Mouse (Mus musculus) liver, postnatal 0 days (tissue): Measurements from ENCODE around the gene Ctsc. TPM values are rescaled to one million over a fixed set of nuclear protein-coding genes. Genes with fewer than 3 reads are reported as not detected.

Source experiments
- ATAC-seq: fragments of 200-750 bp; cut with Nextera tagmentation; 2 replicates; pipeline ENCODE4 v1.8.0; 2017; ENCODE audit warnings: mild to moderate bottlenecking, moderate library complexity
- DNase-seq: peaks from one replicate; pipeline ENCODE4 v3.0.0-alpha.2; 2016
- H3K27ac ChIP-seq: fragments of 300-500 bp; sonication (generic); 2 replicates; pipeline ENCODE4 v1.5.1; 2014; ENCODE audit warnings: antibody characterized with exemption, moderate library complexity, mild to moderate bottlenecking, low read depth
- H3K27me3 ChIP-seq: fragments of 300-500 bp; sonication (generic); 2 replicates; pipeline ENCODE4 v1.6.1; 2014; ENCODE audit warnings: low read length, control low read depth, mixed read lengths; ENCODE audit not compliant: insufficient read depth
- H3K36me3 ChIP-seq: fragments of 300-500 bp; sonication (generic); replicated peaks from 2 replicates; pipeline ENCODE4 v1.6.1; 2014; ENCODE audit warnings: mild to moderate bottlenecking, control low read depth, low read length, moderate library complexity, mixed read lengths; ENCODE audit not compliant: insufficient read depth
- H3K4me1 ChIP-seq: fragments of 300-500 bp; sonication (generic); 2 replicates; pipeline ENCODE4 v1.6.1; 2014; ENCODE audit warnings: antibody characterized with exemption, mild to moderate bottlenecking, control low read depth; ENCODE audit not compliant: insufficient read depth
- H3K4me2 ChIP-seq: fragments of 300-500 bp; sonication (generic); 2 replicates; pipeline ENCODE4 v1.6.1; 2014; ENCODE audit warnings: low read depth, mild to moderate bottlenecking, low read length, moderate library complexity, mixed read lengths
- H3K4me3 ChIP-seq: fragments of 300-500 bp; sonication (generic); 2 replicates; pipeline ENCODE4 v1.5.1; 2014; ENCODE audit warnings: low read depth, low read length
- H3K9ac ChIP-seq: fragments of 300-500 bp; sonication (generic); replicated peaks from 2 replicates; pipeline ENCODE4 v1.6.1; 2014; ENCODE audit warnings: mild to moderate bottlenecking, moderate library complexity
- H3K9me3 ChIP-seq: fragments of 300-500 bp; sonication (generic); 2 replicates; pipeline ENCODE4 v1.6.1; 2016; ENCODE audit warnings: mild to moderate bottlenecking, control low read depth, low read length, mixed read lengths
- CTCF ChIP-seq: sonication (generic); IDR thresholded peaks from 2 replicates; pipeline ENCODE4 v1.5.1; 2016; ENCODE audit warnings: antibody characterized with exemption, low read depth
- EP300 ChIP-seq: IDR thresholded peaks from 2 replicates; pipeline ENCODE4 v1.6.1; 2016; ENCODE audit warnings: antibody characterized with exemption, low read depth, mild to moderate bottlenecking
- WGBS: fragments of 180-500 bp; shearing (Covaris S2); extraction: QIAGEN DNeasy Blood & Tissue Kit; methylation state at CpG from one replicate; pipeline ENCODE4 v1.1.7; 2014; ENCODE audit not compliant: insufficient replicate concordance; 5-methylcytosine and 5-hydroxymethylcytosine counted together
- polyA plus RNA-seq: library from polyadenylated mRNA; unstranded; fragments of >200 nt; fragmentation: Nextera tagmentation; extraction: Ambion mirVana; gene quantifications from 2 replicates; pipeline ENCODE4 v1.2.1, GENCODE M21; 2015

Gene Ctsc
- polyA plus RNA-seq, 1 experiment from 2014 or later = 66.5 TPM

- ATAC-seq (no peak), DNase-seq (no peak)
- no peaks in the 10 kb centered on the region for H3K4me1 ChIP-seq
- H3K9ac ChIP-seq = no peak overlapping the region
- H3K9me3 ChIP-seq = no peaks in the 10 kb centered on the region
- no peak overlapping the region for H3K4me2 ChIP-seq
- H3K36me3 ChIP-seq = no peaks in the 10 kb centered on the region
- TF ChIP-seq EP300 (no peak), CTCF (no peak)
- no peaks in the 10 kb centered on the region for H3K27me3 ChIP-seq
- no peak overlapping the region for H3K4me3 ChIP-seq
- no peak overlapping the region for H3K27ac ChIP-seq
- 26% methylated on average over 1 of the region's 1 CpGs for WGBS
Observed at GRCm38 (mm10) chr7:88318474-88318873, 40.6 kb downstream of the Ctsc start.

GRCm38 (mm10) chr7:88318904-88319303 lies 41.0 kb downstream of the Ctsc start:
- Histone ChIP-seq H3K9me3 (no peaks in the 10 kb centered on the region), H3K4me3 (no peak overlapping the region), H3K4me1 (no peaks in the 10 kb centered on the region), H3K4me2 (no peak overlapping the region), H3K27ac (no peak overlapping the region), H3K36me3 (no peaks in the 10 kb centered on the region), H3K27me3 (no peaks in the 10 kb centered on the region), H3K9ac (no peak overlapping the region)
- DNase-seq = no peak
- WGBS = 46% methylated on average over 2 of the region's 2 CpGs
- no peak for ATAC-seq
- TF ChIP-seq EP300 (no peak), CTCF (no peak)

GRCm38 (mm10) chr7:88319414-88320140 lies 41.7 kb downstream of the Ctsc start:
- ATAC-seq = no peak
- TF ChIP-seq CTCF (no peak), EP300 (no peak)
- no peak overlapping the region for H3K4me2 ChIP-seq
- H3K27me3 ChIP-seq = no peaks in the 10 kb centered on the region
- no peaks in the 10 kb centered on the region for H3K4me1 ChIP-seq
- 55% methylated on average over 3 of the region's 3 CpGs for WGBS
- H3K27ac ChIP-seq = no peak overlapping the region
- H3K36me3 ChIP-seq = no peaks in the 10 kb centered on the region
- no peaks in the 10 kb centered on the region for H3K9me3 ChIP-seq
- no peak overlapping the region for H3K4me3 ChIP-seq
- DNase-seq = no peak
- no peak overlapping the region for H3K9ac ChIP-seq

GRCm38 (mm10) chr7:88320628-88321336 lies 42.9 kb downstream of the Ctsc start:
- no peaks in the 10 kb centered on the region for H3K4me1 ChIP-seq
- ATAC-seq = no peak
- no peaks in the 10 kb centered on the region for H3K9me3 ChIP-seq
- H3K4me2 ChIP-seq = no peak overlapping the region
- DNase-seq = no peak
- 60% methylated on average over 12 of the region's 12 CpGs for WGBS
- no peak for TF ChIP-seq EP300
- no peak for TF ChIP-seq CTCF
- H3K27ac ChIP-seq = no peak overlapping the region
- H3K4me3 ChIP-seq = no peak overlapping the region
- H3K36me3 ChIP-seq = no peaks in the 10 kb centered on the region
- no peaks in the 10 kb centered on the region for H3K27me3 ChIP-seq
- no peak overlapping the region for H3K9ac ChIP-seq

GRCm38 (mm10) chr7:88322431-88322830 lies 44.5 kb downstream of the Ctsc start:
- Histone ChIP-seq H3K4me3 (no peak overlapping the region), H3K4me1 (no peaks in the 10 kb centered on the region), H3K27ac (no peak overlapping the region), H3K9me3 (no peaks in the 10 kb centered on the region), H3K9ac (no peak overlapping the region), H3K27me3 (no peaks in the 10 kb centered on the region), H3K36me3 (no peaks in the 10 kb centered on the region), H3K4me2 (no peak overlapping the region)
- TF ChIP-seq CTCF (no peak), EP300 (no peak)
- no peak for ATAC-seq
- WGBS = 59% methylated on average over 2 of the region's 2 CpGs
- DNase-seq = no peak

- Histone ChIP-seq H3K9ac (no peak overlapping the region), H3K4me3 (no peak overlapping the region), H3K9me3 (no peaks in the 10 kb centered on the region), H3K27me3 (no peaks in the 10 kb centered on the region), H3K36me3 (no peaks in the 10 kb centered on the region), H3K4me2 (no peak overlapping the region), H3K27ac (no peak overlapping the region), H3K4me1 (no peaks in the 10 kb centered on the region)
- ATAC-seq (no peak), DNase-seq (no peak)
- no peak for TF ChIP-seq EP300
- no peak for TF ChIP-seq CTCF
Observed at GRCm38 (mm10) chr7:88327495-88327894, 49.6 kb downstream of the Ctsc start.

GRCm38 (mm10) chr7:88343828-88344227 lies 65.9 kb downstream of the Ctsc start:
- ATAC-seq = no peak
- TF ChIP-seq EP300 (no peak), CTCF (peak; percentile 72)
- H3K4me1 ChIP-seq = no peaks in the 10 kb centered on the region
- H3K4me2 ChIP-seq = no peak overlapping the region
- H3K27me3 ChIP-seq = no peaks in the 10 kb centered on the region
- H3K27ac ChIP-seq = no peak overlapping the region
- no peaks in the 10 kb centered on the region for H3K36me3 ChIP-seq
- H3K9me3 ChIP-seq = no peaks in the 10 kb centered on the region
- no peak for DNase-seq
- H3K9ac ChIP-seq = no peak overlapping the region
- H3K4me3 ChIP-seq = no peak overlapping the region
